Mouse (Mus musculus): ENCODE data around the gene Adra2b. TPM values are rescaled to one million over a fixed set of nuclear protein-coding genes. Genes with fewer than 3 reads are reported as not detected.

Adra2b gene
- polyA plus RNA-seq, 1 experiment from 2014 or later = 0.60 TPM

DNA sequence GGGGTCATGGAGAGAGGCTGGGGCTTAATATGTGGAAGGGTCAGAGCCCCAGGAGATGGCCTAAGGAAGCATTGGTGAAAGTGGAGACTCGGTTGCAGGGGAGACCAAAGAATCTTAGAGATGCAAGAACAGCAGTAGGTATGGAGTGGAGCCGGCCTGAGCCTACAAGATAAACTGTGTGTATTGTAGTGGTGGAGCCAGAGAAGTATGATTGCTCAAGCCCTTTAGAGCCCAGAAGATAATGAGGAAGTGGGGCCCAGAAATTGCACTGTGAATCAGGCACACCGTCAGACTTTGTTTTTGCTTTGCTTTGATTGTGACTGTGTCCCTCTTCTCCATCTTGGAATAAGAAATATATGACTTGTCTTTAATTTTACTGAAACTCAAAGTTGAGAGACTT, 28.3 kb downstream of the Adra2b start:
- H3K27ac ChIP-seq (replicated peaks) = no peak overlapping the region
- no peaks in the 10 kb centered on the region for H3K4me1 ChIP-seq
- H3K9ac ChIP-seq (replicated peaks) = no peak overlapping the region
- no peak for ATAC-seq (ENCODE audit: low FRiP score)
- no peaks in the 10 kb centered on the region for H3K27me3 ChIP-seq (replicated peaks)
- no peak overlapping the region for H3K4me3 ChIP-seq (replicated peaks)
- H3K9me3 ChIP-seq (replicated peaks) = no peaks in the 10 kb centered on the region
- no peaks in the 10 kb centered on the region for H3K36me3 ChIP-seq
- WGBS = 72% methylated on average over 3 of the region's 3 CpGs
- H3K4me2 ChIP-seq = no peak overlapping the region

- H3K4me3 ChIP-seq (replicated peaks) = no peak overlapping the region
- no peak overlapping the region for H3K4me2 ChIP-seq
- 84% methylated on average over 5 of the region's 5 CpGs for WGBS
- no peak for ATAC-seq (ENCODE audit: low FRiP score)
- no peak overlapping the region for H3K9ac ChIP-seq (replicated peaks)
- no peaks in the 10 kb centered on the region for H3K27me3 ChIP-seq (replicated peaks)
- H3K36me3 ChIP-seq = no peaks in the 10 kb centered on the region
- H3K27ac ChIP-seq (replicated peaks) = no peak overlapping the region
- H3K4me1 ChIP-seq = no peaks in the 10 kb centered on the region
- H3K9me3 ChIP-seq (replicated peaks) = no peaks in the 10 kb centered on the region
These were observed 31.7 kb downstream of the Adra2b start for GRCm38 (mm10) chr2:127394606-127395161.

DNA sequence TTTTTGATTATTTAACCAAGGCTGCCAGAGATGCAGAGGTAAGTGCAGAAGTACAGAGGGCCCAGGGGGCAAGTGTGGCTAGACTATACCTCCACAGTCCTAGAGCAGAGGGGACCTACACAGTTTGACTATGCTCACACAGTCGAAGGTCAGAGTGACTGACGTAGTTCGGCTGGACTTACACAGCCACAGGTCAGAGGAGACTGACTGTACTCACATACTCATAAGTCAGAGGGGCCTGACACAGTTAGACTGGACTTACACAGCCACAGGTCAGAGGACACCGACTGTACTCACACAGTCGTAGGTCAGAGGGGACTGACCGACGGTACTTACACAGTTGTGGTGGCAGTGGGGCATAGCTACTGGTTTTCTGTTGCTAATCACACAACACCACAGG, 35.7 kb downstream of the Adra2b start:
- no peaks in the 10 kb centered on the region for H3K9me3 ChIP-seq (replicated peaks)
- no peak overlapping the region for H3K4me2 ChIP-seq
- H3K27me3 ChIP-seq (replicated peaks) = no peaks in the 10 kb centered on the region
- no peak overlapping the region for H3K4me3 ChIP-seq (replicated peaks)
- no peaks in the 10 kb centered on the region for H3K36me3 ChIP-seq
- no peaks in the 10 kb centered on the region for H3K4me1 ChIP-seq
- H3K27ac ChIP-seq (replicated peaks) = no peak overlapping the region
- no peak for ATAC-seq (ENCODE audit: low FRiP score)
- 89% methylated on average over 7 of the region's 7 CpGs for WGBS
- H3K9ac ChIP-seq (replicated peaks) = no peak overlapping the region

GRCm38 (mm10) chr2:127411126-127411525, 48.1 kb downstream of the Adra2b start:
- Histone ChIP-seq H3K9me3 (replicated peaks) (no peaks in the 10 kb centered on the region), H3K36me3 (no peaks in the 10 kb centered on the region)
- ATAC-seq (ENCODE audit: low FRiP score) = no peak

GRCm38 (mm10) chr2:127415806-127416205, 52.8 kb downstream of the Adra2b start:
- Histone ChIP-seq H3K4me3 (replicated peaks) (no peak overlapping the region), H3K4me2 (no peak overlapping the region), H3K27ac (replicated peaks) (no peak overlapping the region), H3K9ac (replicated peaks) (no peak overlapping the region), H3K4me1 (no peaks in the 10 kb centered on the region), H3K27me3 (replicated peaks) (no peaks in the 10 kb centered on the region), H3K9me3 (replicated peaks) (no peaks in the 10 kb centered on the region), H3K36me3 (no peaks in the 10 kb centered on the region)
- no peak for ATAC-seq (ENCODE audit: low FRiP score)
- 81% methylated on average over 10 of the region's 10 CpGs for WGBS

More at GRCm38 (mm10) chr2:127411126-127411525, 48.1 kb downstream of the Adra2b start:
- Histone ChIP-seq H3K9ac (replicated peaks) (no peak overlapping the region), H3K4me2 (no peak overlapping the region), H3K27me3 (replicated peaks) (no peaks in the 10 kb centered on the region), H3K27ac (replicated peaks) (no peak overlapping the region), H3K4me3 (replicated peaks) (no peak overlapping the region), H3K4me1 (no peaks in the 10 kb centered on the region)
- 80% methylated on average over 6 of the region's 6 CpGs for WGBS

- WGBS = 60% methylated on average over 3 of the region's 3 CpGs
- Histone ChIP-seq H3K4me3 (replicated peaks) (no peak overlapping the region), H3K36me3 (no peaks in the 10 kb centered on the region), H3K9ac (replicated peaks) (no peak overlapping the region), H3K4me2 (no peak overlapping the region), H3K27ac (replicated peaks) (no peak overlapping the region), H3K27me3 (replicated peaks) (no peaks in the 10 kb centered on the region), H3K9me3 (replicated peaks) (no peaks in the 10 kb centered on the region), H3K4me1 (no peaks in the 10 kb centered on the region)
- ATAC-seq (ENCODE audit: low FRiP score) = no peak
These were observed 53.7 kb downstream of the Adra2b start for GRCm38 (mm10) chr2:127416706-127417105.

Other genes with a start within 250 kb of the Adra2b start
- gene Ncaph, start 229.3 kb upstream of the Adra2b start, polyA plus RNA-seq (2015; fragmentation: Nextera tagmentation; extraction: Ambion mirVana) = 10.2 and 26.5 TPM in 2 replicates
- 12.1 and 14.8 TPM in 2 replicates for gene Itpripl1, start 219.8 kb upstream of the Adra2b start, polyA plus RNA-seq (2015; fragmentation: Nextera tagmentation; extraction: Ambion mirVana)
- gene 1810024B03Rik, start 154.9 kb upstream of the Adra2b start, polyA plus RNA-seq (2015; fragmentation: Nextera tagmentation; extraction: Ambion mirVana) = 0.64 and 0.92 TPM in 2 replicates
- gene Snrnp200, start 154.8 kb upstream of the Adra2b start, polyA plus RNA-seq (2015; fragmentation: Nextera tagmentation; extraction: Ambion mirVana) = 40.0 and 45.6 TPM in 2 replicates
- gene Ciao1, start 115.4 kb upstream of the Adra2b start, polyA plus RNA-seq (2015; fragmentation: Nextera tagmentation; extraction: Ambion mirVana) = 64.6 and 68.5 TPM in 2 replicates
- 53.8 and 55.6 TPM in 2 replicates for gene Tmem127, start 115.3 kb upstream of the Adra2b start, polyA plus RNA-seq (2015; fragmentation: Nextera tagmentation; extraction: Ambion mirVana)
- gene Stard7, start 93.0 kb upstream of the Adra2b start, polyA plus RNA-seq (2015; fragmentation: Nextera tagmentation; extraction: Ambion mirVana) = 79.6 and 83.2 TPM in 2 replicates
- 18.2 and 23.1 TPM in 2 replicates for gene Dusp2, start 27.0 kb upstream of the Adra2b start, polyA plus RNA-seq (2015; fragmentation: Nextera tagmentation; extraction: Ambion mirVana)
- gene Astl, start 24.6 kb upstream of the Adra2b start, polyA plus RNA-seq (2015; fragmentation: Nextera tagmentation; extraction: Ambion mirVana) = not detected in 2 replicates
- 0.05 and 0.32 TPM in 2 replicates for gene Gpat2, start 62.0 kb downstream of the Adra2b start, polyA plus RNA-seq (2015; fragmentation: Nextera tagmentation; extraction: Ambion mirVana)
- gene Fahd2a, start 81.4 kb downstream of the Adra2b start, polyA plus RNA-seq (2015; fragmentation: Nextera tagmentation; extraction: Ambion mirVana) = 31.2 and 36.4 TPM in 2 replicates
- 6.5 and 9.3 TPM in 2 replicates for gene Kcnip3, start 158.9 kb downstream of the Adra2b start, polyA plus RNA-seq (2015; fragmentation: Nextera tagmentation; extraction: Ambion mirVana)
- gene Prom2, start 178.3 kb downstream of the Adra2b start, polyA plus RNA-seq (2015; fragmentation: Nextera tagmentation; extraction: Ambion mirVana) = 0.06 and 0.50 TPM in 2 replicates
- 6.3 and 6.5 TPM in 2 replicates for gene Zfp661, start 223.9 kb downstream of the Adra2b start, polyA plus RNA-seq (2015; fragmentation: Nextera tagmentation; extraction: Ambion mirVana)
- gene Mrps5, start 224.0 kb downstream of the Adra2b start, polyA plus RNA-seq (2015; fragmentation: Nextera tagmentation; extraction: Ambion mirVana) = 141 and 147 TPM in 2 replicates